Mouse (Mus musculus): ENCODE data around the gene Mogat2.

Mogat2 gene

GRCm38 (mm10) chr7:99206364-99206763, 32.1 kb downstream of the Mogat2 start:
- in situ Hi-C loops (cut with MboI; ENCODE audit: low pct_unique_long_range_greater_than_20kb in 1 of 2, low sequenced_read_pairs in 2 of 2, unreplicated experiment in 1 of 2) = no loop called here

GRCm38 (mm10) chr7:99202163-99202562, 36.3 kb downstream of the Mogat2 start:
- in situ Hi-C loops (cut with MboI; ENCODE audit: low pct_unique_long_range_greater_than_20kb in 1 of 2, low sequenced_read_pairs in 2 of 2, unreplicated experiment in 1 of 2) = no loop called here

GRCm38 (mm10) chr7:99200290-99200689, 38.1 kb downstream of the Mogat2 start:
- in situ Hi-C loops (cut with MboI; ENCODE audit: low pct_unique_long_range_greater_than_20kb in 1 of 2, low sequenced_read_pairs in 2 of 2, unreplicated experiment in 1 of 2) = no loop called here

- in situ Hi-C loops (cut with MboI; ENCODE audit: low pct_unique_long_range_greater_than_20kb in 1 of 2, low sequenced_read_pairs in 2 of 2, unreplicated experiment in 1 of 2) = no loop called here
Observed at GRCm38 (mm10) chr7:99199451-99200175, 38.8 kb downstream of the Mogat2 start.

- in situ Hi-C loops (cut with MboI; ENCODE audit: low pct_unique_long_range_greater_than_20kb in 1 of 2, low sequenced_read_pairs in 2 of 2, unreplicated experiment in 1 of 2) = no loop called here
Observed at GRCm38 (mm10) chr7:99198811-99199210, 39.6 kb downstream of the Mogat2 start.

GRCm38 (mm10) chr7:99194511-99194910, 43.9 kb downstream of the Mogat2 start:
- in situ Hi-C loops (cut with MboI; ENCODE audit: low pct_unique_long_range_greater_than_20kb in 1 of 2, low sequenced_read_pairs in 2 of 2, unreplicated experiment in 1 of 2) = no loop called here

- in situ Hi-C loops (cut with MboI; ENCODE audit: low pct_unique_long_range_greater_than_20kb in 1 of 2, low sequenced_read_pairs in 2 of 2, unreplicated experiment in 1 of 2) = no loop called here
Observed at GRCm38 (mm10) chr7:99193926-99194325, 44.5 kb downstream of the Mogat2 start.

GRCm38 (mm10) chr7:99191411-99191810, 47.0 kb downstream of the Mogat2 start:
- in situ Hi-C loops (cut with MboI; ENCODE audit: low pct_unique_long_range_greater_than_20kb in 1 of 2, low sequenced_read_pairs in 2 of 2, unreplicated experiment in 1 of 2) = no loop called here

- in situ Hi-C loops (cut with MboI; ENCODE audit: low pct_unique_long_range_greater_than_20kb in 1 of 2, low sequenced_read_pairs in 2 of 2, unreplicated experiment in 1 of 2) = no loop called here
Observed at GRCm38 (mm10) chr7:99189885-99190284, 48.5 kb downstream of the Mogat2 start.

GRCm38 (mm10) chr7:99188630-99189029, 49.8 kb downstream of the Mogat2 start:
- in situ Hi-C loops (cut with MboI; ENCODE audit: low pct_unique_long_range_greater_than_20kb in 1 of 2, low sequenced_read_pairs in 2 of 2, unreplicated experiment in 1 of 2) = no loop called here

- in situ Hi-C loops (cut with MboI; ENCODE audit: low pct_unique_long_range_greater_than_20kb in 1 of 2, low sequenced_read_pairs in 2 of 2, unreplicated experiment in 1 of 2) = no loop called here
Observed at GRCm38 (mm10) chr7:99187451-99187850, 51.0 kb downstream of the Mogat2 start.

GRCm38 (mm10) chr7:99185405-99185804, 53.0 kb downstream of the Mogat2 start:
- in situ Hi-C loops (cut with MboI; ENCODE audit: low pct_unique_long_range_greater_than_20kb in 1 of 2, low sequenced_read_pairs in 2 of 2, unreplicated experiment in 1 of 2) = no loop called here

- in situ Hi-C loops (cut with MboI; ENCODE audit: low pct_unique_long_range_greater_than_20kb in 1 of 2, low sequenced_read_pairs in 2 of 2, unreplicated experiment in 1 of 2) = no loop called here
Observed at GRCm38 (mm10) chr7:99183751-99184150, 54.7 kb downstream of the Mogat2 start.

- in situ Hi-C loops (cut with MboI; ENCODE audit: low pct_unique_long_range_greater_than_20kb in 1 of 2, low sequenced_read_pairs in 2 of 2, unreplicated experiment in 1 of 2) = no loop called here
Observed at GRCm38 (mm10) chr7:99182432-99183172, 55.8 kb downstream of the Mogat2 start, which contains the start of gene Dgat2. Gene Dgat2 (minus strand): TSS chr7:99182719.

- in situ Hi-C loops (cut with MboI; ENCODE audit: low pct_unique_long_range_greater_than_20kb in 1 of 2, low sequenced_read_pairs in 2 of 2, unreplicated experiment in 1 of 2) = no loop called here
Observed at GRCm38 (mm10) chr7:99181619-99182431, 56.6 kb downstream of the Mogat2 start.

GRCm38 (mm10) chr7:99180162-99180561, 58.3 kb downstream of the Mogat2 start:
- in situ Hi-C loops (cut with MboI; ENCODE audit: low pct_unique_long_range_greater_than_20kb in 1 of 2, low sequenced_read_pairs in 2 of 2, unreplicated experiment in 1 of 2) = no loop called here

GRCm38 (mm10) chr7:99179271-99179670, 59.1 kb downstream of the Mogat2 start:
- in situ Hi-C loops (cut with MboI; ENCODE audit: low pct_unique_long_range_greater_than_20kb in 1 of 2, low sequenced_read_pairs in 2 of 2, unreplicated experiment in 1 of 2) = no loop called here

- in situ Hi-C loops (cut with MboI; ENCODE audit: low pct_unique_long_range_greater_than_20kb in 1 of 2, low sequenced_read_pairs in 2 of 2, unreplicated experiment in 1 of 2) = no loop called here
Observed at GRCm38 (mm10) chr7:99177386-99177785, 61.0 kb downstream of the Mogat2 start.

- in situ Hi-C loops (cut with MboI; ENCODE audit: low pct_unique_long_range_greater_than_20kb in 1 of 2, low sequenced_read_pairs in 2 of 2, unreplicated experiment in 1 of 2) = no loop called here
Observed at GRCm38 (mm10) chr7:99175666-99176065, 62.8 kb downstream of the Mogat2 start.
